Mouse (Mus musculus): ENCODE measurements at regions not wholly inside any gene's neighbourhood (a gene's known extent, or its start where the extent isn't known, plus 50 kb on each side); places are given as distances from the start of the nearest gene placed in this dataset.

DNA sequence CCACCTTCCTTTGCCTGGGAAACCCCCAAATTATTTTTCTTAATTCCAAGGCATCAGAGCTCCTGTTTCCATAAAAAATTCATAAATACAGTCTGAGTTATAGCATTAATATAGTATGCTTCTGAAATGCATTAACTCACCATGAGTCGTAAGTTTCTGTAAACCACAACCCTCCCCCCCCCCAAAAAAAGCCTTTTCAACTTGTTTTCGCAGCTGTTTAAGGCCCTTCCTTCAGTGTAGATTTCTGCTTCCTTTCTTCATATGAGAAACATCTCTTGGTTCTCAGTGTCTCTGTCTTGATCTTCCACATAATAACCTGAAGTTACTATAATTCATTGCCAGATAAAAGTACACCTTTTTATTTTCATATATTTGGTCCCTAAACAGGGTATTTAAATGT, 1320.3 kb downstream of the Zfp704 start:
- no peak for TF ChIP-seq CTCF (IDR thresholded peaks at IDR 0.05; ENCODE audit: borderline replicate concordance, insufficient read depth, low read length)
- no peak for TF ChIP-seq POLR2A (IDR thresholded peaks at IDR 0.05; ENCODE audit: low read depth, low read length)

Data from embryonic fibroblast, embryonic 13.5 days (primary cell).